Mouse (Mus musculus): ENCODE measurements around the gene Fcer1g. TPM values are rescaled to one million over a fixed set of nuclear protein-coding genes. Genes with fewer than 3 reads are reported as not detected.
"Not testable (repeated sequence)": the region's sequence is repeated elsewhere in the genome, so short reads cannot be mapped to it uniquely, and the experiment has no call there.

The Fcer1g gene
- polyA plus RNA-seq, 1 experiment from 2014 or later: 10.2 TPM

DNA sequence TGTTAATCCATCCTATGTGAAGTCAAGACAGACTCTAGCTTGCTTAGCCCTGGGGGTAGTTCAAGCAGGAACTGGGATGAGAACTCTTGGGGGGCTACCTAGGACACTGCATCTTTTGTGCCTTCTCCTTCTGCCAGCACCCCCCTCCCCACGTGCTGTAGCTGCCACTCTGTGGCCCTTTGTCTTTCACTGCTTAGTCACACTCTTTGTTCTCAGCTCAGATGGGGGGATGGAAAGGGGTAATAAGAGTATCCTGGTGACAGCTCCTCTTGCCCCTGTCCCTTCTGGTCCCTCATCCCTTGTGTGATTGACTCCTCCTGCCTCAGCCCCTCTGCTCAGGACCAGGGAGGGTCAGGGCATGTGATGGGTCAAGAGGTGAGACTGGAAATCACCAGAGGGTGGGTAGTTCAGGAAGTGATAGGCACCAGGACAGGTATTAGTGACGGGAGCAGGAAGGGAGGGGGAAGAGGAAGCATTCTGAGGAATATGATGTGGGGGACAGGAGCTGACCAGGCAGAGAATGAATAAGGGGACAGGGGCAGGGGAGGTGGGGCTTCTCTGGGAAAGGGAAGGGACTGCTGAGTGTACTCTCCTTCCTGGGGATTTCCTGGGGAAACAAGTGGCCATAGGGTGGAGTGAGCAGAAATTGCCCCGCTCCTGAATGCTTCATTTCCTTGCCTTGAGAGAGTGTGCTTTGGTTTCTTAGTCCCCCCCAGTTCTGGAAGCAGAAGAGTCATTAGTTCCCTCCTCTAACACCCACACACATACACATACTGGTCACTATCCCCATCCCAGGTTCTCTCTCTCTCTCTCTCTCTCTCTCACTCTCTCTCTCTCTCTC is 14.4 kb upstream of the Fcer1g start:
- H3K36me3 ChIP-seq (ENCODE audit: control insufficient read depth, insufficient read depth, low read length): peaks cover under 1% of the 10 kb centered on the region; the same call in 1 of the 2 replicates
- no peak overlapping the region for H3K9ac ChIP-seq (replicated peaks; ENCODE audit: low read depth, low read length)
- no peaks in the 10 kb centered on the region for H3K27me3 ChIP-seq (ENCODE audit: control insufficient read depth, insufficient read depth, low read length)
- ATAC-seq (ENCODE audit: low read depth): no peak
- H3K4me2 ChIP-seq (ENCODE audit: low read depth, low read length): peak overlapping the region; percentile 52; the same call in 1 of the 2 replicates
- H3K4me3 ChIP-seq (ENCODE audit: low read depth, low read length): no peak overlapping the region
- no peaks in the 10 kb centered on the region for H3K9me3 ChIP-seq (ENCODE audit: control insufficient read depth, low read length)
- H3K4me1 ChIP-seq (ENCODE audit: control insufficient read depth, insufficient read depth, low read length): peaks cover 26% of the 10 kb centered on the region
- 44% methylated on average over 3 of the region's 3 CpGs for WGBS
- H3K27ac ChIP-seq (ENCODE audit: low read depth, low read length): peak overlapping the region; percentile 2; the same call in 1 of the 2 replicates

DNA sequence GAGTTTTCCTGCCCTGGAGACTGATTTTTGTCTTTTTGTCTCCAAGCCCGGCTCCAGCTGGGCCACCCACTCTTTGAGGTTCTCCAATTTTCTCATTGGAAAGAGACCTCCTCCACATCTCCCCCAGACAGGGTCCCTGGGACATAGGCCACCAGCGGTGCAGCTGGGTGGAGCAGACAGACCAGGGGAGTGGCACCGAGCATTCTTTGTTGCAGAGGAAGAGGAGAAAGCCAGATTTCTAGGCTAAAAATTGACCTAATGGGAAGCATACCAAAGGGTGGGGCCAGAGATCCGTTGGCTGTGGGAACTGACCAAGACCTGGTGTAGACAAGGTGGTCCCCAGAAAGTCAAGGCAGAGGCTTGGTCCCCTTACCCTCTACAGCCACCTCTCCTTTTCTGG is 13.8 kb upstream of the Fcer1g start:
- no peak overlapping the region for H3K9ac ChIP-seq (replicated peaks; ENCODE audit: low read depth, low read length)
- H3K4me3 ChIP-seq (ENCODE audit: low read depth, low read length): no peak overlapping the region
- peak overlapping the region; percentile 52; the same call in 1 of the 2 replicates for H3K4me2 ChIP-seq (ENCODE audit: low read depth, low read length)
- H3K4me1 ChIP-seq (ENCODE audit: control insufficient read depth, insufficient read depth, low read length): peaks cover 26% of the 10 kb centered on the region
- H3K36me3 ChIP-seq (ENCODE audit: control insufficient read depth, insufficient read depth, low read length): peaks cover 7% of the 10 kb centered on the region; the same call in 1 of the 2 replicates
- H3K27ac ChIP-seq (ENCODE audit: low read depth, low read length): peak overlapping the region; percentile 24
- WGBS: 30% methylated on average over 4 of the region's 4 CpGs
- ATAC-seq (ENCODE audit: low read depth): no peak
- no peaks in the 10 kb centered on the region for H3K9me3 ChIP-seq (ENCODE audit: control insufficient read depth, low read length)
- H3K27me3 ChIP-seq (ENCODE audit: control insufficient read depth, insufficient read depth, low read length): no peaks in the 10 kb centered on the region

DNA sequence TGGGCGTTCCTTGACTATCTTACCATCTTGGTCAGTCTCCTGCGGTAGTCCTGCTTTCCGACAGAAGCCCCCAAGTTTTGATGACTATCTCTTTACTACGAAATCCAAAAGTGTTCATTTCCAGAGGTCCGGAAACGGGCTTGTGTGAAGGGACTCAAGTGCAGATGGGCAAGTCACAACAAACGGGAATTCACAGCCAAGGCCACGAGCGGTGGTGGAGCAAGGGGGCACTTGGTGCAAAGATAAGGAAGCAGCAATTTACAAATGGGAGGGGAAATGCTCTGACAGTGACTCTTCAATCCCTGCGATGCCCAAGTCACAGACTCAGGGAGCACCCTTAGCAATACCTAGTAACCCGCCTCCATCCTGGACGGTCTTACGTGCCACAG is 13.3 kb upstream of the Fcer1g start:
- H3K9ac ChIP-seq (replicated peaks; ENCODE audit: low read depth, low read length): no peak overlapping the region
- WGBS: 14% methylated on average over 13 of the region's 13 CpGs
- peaks cover 12% of the 10 kb centered on the region; the same call in 1 of the 2 replicates for H3K36me3 ChIP-seq (ENCODE audit: control insufficient read depth, insufficient read depth, low read length)
- peaks cover 26% of the 10 kb centered on the region for H3K4me1 ChIP-seq (ENCODE audit: control insufficient read depth, insufficient read depth, low read length)
- H3K27ac ChIP-seq (ENCODE audit: low read depth, low read length): peak overlapping the region; percentile 24
- no peaks in the 10 kb centered on the region for H3K9me3 ChIP-seq (ENCODE audit: control insufficient read depth, low read length)
- no peaks in the 10 kb centered on the region for H3K27me3 ChIP-seq (ENCODE audit: control insufficient read depth, insufficient read depth, low read length)
- peak; percentile 7 for ATAC-seq (ENCODE audit: low read depth)
- peak overlapping the region; percentile 52 for H3K4me2 ChIP-seq (ENCODE audit: low read depth, low read length)
- H3K4me3 ChIP-seq (ENCODE audit: low read depth, low read length): peak overlapping the region; percentile 53

DNA sequence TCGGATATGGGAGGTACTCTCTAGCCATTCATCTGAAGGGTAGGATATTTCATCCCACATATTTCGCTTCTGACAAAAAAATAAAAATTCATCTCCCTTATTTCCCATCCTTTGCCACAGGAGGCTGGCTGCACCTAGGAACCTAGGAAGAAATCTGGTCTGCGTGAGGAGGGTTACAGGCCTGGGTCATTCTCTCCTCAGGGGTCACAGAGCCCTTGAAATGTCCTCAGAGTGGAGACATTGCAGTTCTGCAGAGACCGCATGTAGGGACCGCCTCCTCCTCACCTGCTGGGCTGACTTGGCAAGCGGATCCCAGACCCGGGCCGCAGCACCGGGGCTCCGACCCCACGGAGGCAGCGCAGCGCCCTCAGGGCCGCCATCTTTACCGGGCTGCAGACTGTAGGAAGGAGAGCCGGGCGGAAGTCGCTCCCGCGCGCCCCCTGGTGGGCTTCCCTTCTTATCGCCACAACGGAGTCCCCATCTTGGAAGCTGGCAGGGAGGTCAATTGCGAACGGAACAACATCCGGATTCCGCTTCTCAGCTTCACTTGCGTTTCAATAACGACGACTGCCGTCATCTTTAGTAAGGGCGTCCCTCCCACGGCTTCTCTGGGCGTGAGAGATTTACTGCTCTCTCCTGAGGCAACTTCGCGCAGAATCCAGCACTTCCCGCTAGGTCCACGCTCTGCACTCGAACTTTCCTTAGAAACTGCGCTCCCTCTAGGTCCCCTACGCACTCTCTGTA is 12.7 kb upstream of the Fcer1g start:
- peak overlapping the region; percentile 52 for H3K4me2 ChIP-seq (ENCODE audit: low read depth, low read length)
- under 1% methylated on average over 41 of the region's 41 CpGs for WGBS
- peak overlapping the region; percentile 63; the same call in 1 of the 2 replicates for H3K27ac ChIP-seq (ENCODE audit: low read depth, low read length)
- ATAC-seq (ENCODE audit: low read depth): peak; percentile 95
- peaks cover 15% of the 10 kb centered on the region; the same call in 1 of the 2 replicates for H3K36me3 ChIP-seq (ENCODE audit: control insufficient read depth, insufficient read depth, low read length)
- peak overlapping the region; percentile 53 for H3K4me3 ChIP-seq (ENCODE audit: low read depth, low read length)
- H3K27me3 ChIP-seq (ENCODE audit: control insufficient read depth, insufficient read depth, low read length): no peaks in the 10 kb centered on the region
- peaks cover 25% of the 10 kb centered on the region for H3K4me1 ChIP-seq (ENCODE audit: control insufficient read depth, insufficient read depth, low read length)
- no peaks in the 10 kb centered on the region for H3K9me3 ChIP-seq (ENCODE audit: control insufficient read depth, low read length)
- H3K9ac ChIP-seq (replicated peaks; ENCODE audit: low read depth, low read length): peak overlapping the region; percentile 72

DNA sequence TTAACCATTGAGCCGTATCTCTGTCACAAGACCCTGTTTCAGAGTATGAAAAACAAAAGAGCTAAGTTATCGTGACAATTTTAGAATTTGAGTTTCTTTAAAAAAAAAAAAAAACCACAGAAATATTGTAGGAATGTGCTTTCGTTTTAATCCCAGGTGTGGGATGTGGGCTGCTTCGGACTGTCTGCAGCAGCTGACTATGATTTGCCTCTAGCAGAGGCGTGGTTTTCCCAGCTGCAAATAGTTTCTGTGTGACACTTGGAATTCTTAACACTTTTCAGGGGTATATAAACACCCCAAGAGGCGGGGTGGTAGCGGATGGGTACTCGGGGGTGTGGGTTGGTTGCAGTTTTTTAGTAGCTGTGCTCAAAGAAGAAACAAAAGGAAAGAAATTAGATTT is 11.2 kb upstream of the Fcer1g start:
- Histone ChIP-seq H3K4me3 (ENCODE audit: low read depth, low read length) (no peak overlapping the region), H3K4me2 (ENCODE audit: low read depth, low read length) (no peak overlapping the region), H3K27me3 (ENCODE audit: control insufficient read depth, insufficient read depth, low read length) (no peaks in the 10 kb centered on the region), H3K4me1 (ENCODE audit: control insufficient read depth, insufficient read depth, low read length) (peaks cover 13% of the 10 kb centered on the region), H3K36me3 (ENCODE audit: control insufficient read depth, insufficient read depth, low read length) (peaks cover 27% of the 10 kb centered on the region), H3K9me3 (ENCODE audit: control insufficient read depth, low read length) (no peaks in the 10 kb centered on the region), H3K27ac (ENCODE audit: low read depth, low read length) (no peak overlapping the region), H3K9ac (replicated peaks; ENCODE audit: low read depth, low read length) (no peak overlapping the region)
- WGBS: 93% methylated on average over 8 of the region's 8 CpGs
- ATAC-seq (ENCODE audit: low read depth): no peak

DNA sequence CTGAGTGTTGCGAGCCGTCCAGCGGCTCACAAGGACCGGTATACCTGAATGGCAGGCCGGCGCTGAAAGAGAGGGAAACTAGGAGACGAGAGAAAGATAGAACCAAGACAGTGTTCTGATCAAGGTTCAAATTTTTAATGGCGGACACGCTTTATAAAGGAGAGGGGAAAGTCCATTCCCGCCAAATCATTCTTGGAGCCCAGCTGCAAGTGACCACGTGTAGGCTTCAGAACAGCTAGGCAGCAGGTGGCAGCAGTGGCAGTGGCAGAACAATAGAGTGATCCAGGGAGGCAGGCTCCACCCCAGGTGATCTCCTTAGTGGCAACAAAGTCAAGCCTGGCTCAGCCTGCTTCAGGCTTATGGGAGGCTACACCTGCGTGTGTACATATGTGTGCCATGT is 7.8 kb upstream of the Fcer1g start:
- WGBS: 90% methylated on average over 12 of the region's 12 CpGs
- H3K27ac ChIP-seq (ENCODE audit: low read depth, low read length): not testable (repeated sequence)

DNA sequence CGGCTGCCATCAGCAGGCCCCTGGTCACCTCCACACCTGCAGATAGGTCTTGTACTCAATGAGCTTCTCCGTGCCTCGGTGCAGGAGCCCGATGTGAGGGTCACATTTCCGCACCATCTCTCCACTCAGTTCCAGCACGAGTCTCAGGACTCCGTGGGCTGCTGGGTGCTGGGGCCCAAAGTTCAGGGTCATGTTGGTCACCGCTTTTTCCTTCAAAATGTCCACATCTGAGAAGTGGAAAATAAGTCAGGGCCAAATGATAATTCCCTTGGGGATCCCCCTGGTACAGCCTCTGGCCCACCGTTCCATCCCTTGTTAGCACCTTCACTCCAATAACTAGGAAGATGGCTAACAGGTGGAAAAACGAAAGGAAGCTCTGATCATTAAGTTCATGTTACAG is 6.7 kb upstream of the Fcer1g start:
- no peak overlapping the region for H3K27ac ChIP-seq (ENCODE audit: low read depth, low read length)
- no peak for ATAC-seq (ENCODE audit: low read depth)
- no peak overlapping the region for H3K4me3 ChIP-seq (ENCODE audit: low read depth, low read length)
- H3K9ac ChIP-seq (replicated peaks; ENCODE audit: low read depth, low read length): no peak overlapping the region
- peaks cover 64% of the 10 kb centered on the region for H3K36me3 ChIP-seq (ENCODE audit: control insufficient read depth, insufficient read depth, low read length)
- H3K4me1 ChIP-seq (ENCODE audit: control insufficient read depth, insufficient read depth, low read length): 0 out of 2 replicates have a peak, but pooled peaks cover under 1% of the 10 kb centered on the region
- H3K9me3 ChIP-seq (ENCODE audit: control insufficient read depth, low read length): no peaks in the 10 kb centered on the region
- H3K27me3 ChIP-seq (ENCODE audit: control insufficient read depth, insufficient read depth, low read length): no peaks in the 10 kb centered on the region
- 91% methylated on average over 10 of the region's 10 CpGs for WGBS
- no peak overlapping the region for H3K4me2 ChIP-seq (ENCODE audit: low read depth, low read length)

More for the DNA sequence above, 7.8 kb upstream of the Fcer1g start:
- H3K4me2 ChIP-seq (ENCODE audit: low read depth, low read length); H3K4me1 ChIP-seq (ENCODE audit: control insufficient read depth, insufficient read depth, low read length); H3K9ac ChIP-seq (replicated peaks; ENCODE audit: low read depth, low read length); H3K4me3 ChIP-seq (ENCODE audit: low read depth, low read length); H3K9me3 ChIP-seq (ENCODE audit: control insufficient read depth, low read length); ATAC-seq (ENCODE audit: low read depth); H3K27me3 ChIP-seq (ENCODE audit: control insufficient read depth, insufficient read depth, low read length): not testable (repeated sequence)
- peaks cover 54% of the 10 kb centered on the region for H3K36me3 ChIP-seq (ENCODE audit: control insufficient read depth, insufficient read depth, low read length)

DNA sequence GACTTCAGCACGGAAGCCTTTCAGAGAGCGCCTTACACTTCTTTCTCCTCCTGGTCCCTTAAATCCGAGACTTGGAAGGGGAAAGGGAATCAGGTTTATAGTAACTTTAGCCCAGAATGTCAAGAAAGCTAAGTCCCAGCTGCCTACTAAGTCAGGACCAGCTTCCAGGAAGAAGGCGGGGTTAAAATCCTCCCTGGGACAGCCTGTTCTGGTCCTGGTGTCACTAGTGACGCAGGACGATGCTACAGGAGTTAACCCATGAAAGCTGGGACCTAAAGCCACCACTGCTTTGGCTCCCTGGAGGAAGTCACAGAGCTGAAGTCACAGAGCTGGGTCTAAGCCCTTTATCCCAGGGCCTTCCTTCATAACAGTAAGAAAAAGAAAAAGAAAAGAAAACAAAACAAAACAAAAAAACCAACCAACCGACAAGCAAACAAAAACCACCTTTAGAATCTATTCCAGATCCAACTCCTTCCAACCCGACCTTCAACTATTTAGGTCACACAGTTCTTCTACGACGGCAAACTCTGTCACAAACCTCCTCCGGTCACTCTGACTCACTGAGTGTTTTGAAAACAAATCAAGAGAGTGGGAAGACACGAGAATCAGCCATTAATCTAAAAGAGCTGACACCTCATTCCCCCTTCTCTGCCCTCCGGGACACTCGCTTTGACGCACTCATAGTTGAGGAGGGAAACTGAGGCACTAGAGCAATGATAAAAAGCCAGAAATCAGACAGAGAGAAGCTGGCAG is 6.0 kb upstream of the Fcer1g start:
- Histone ChIP-seq H3K4me1 (ENCODE audit: control insufficient read depth, insufficient read depth, low read length) (no peaks in the 10 kb centered on the region), H3K27me3 (ENCODE audit: control insufficient read depth, insufficient read depth, low read length) (no peaks in the 10 kb centered on the region)

More for the DNA sequence above, 6.0 kb upstream of the Fcer1g start:
- Histone ChIP-seq H3K9me3 (ENCODE audit: control insufficient read depth, low read length) (no peaks in the 10 kb centered on the region), H3K9ac (replicated peaks; ENCODE audit: low read depth, low read length) (no peak overlapping the region), H3K4me3 (ENCODE audit: low read depth, low read length) (no peak overlapping the region), H3K36me3 (ENCODE audit: control insufficient read depth, insufficient read depth, low read length) (peaks cover 71% of the 10 kb centered on the region), H3K27ac (ENCODE audit: low read depth, low read length) (no peak overlapping the region), H3K4me2 (ENCODE audit: low read depth, low read length) (no peak overlapping the region)
- 85% methylated on average over 15 of the region's 15 CpGs for WGBS
- ATAC-seq (ENCODE audit: low read depth): no peak

Measured in neural tube, embryonic 14.5 days (tissue).